Mouse (Mus musculus) hindbrain, embryonic 15.5 days (tissue): Measurements from ENCODE around the gene Myo1g. TPM values are rescaled to one million over a fixed set of nuclear protein-coding genes. Genes with fewer than 3 reads are reported as not detected.

ENCODE experiments used
- ATAC-seq: fragments of 200-750 bp; cut with Nextera tagmentation; 2 replicates; pipeline ENCODE4 v1.8.0; 2017; ENCODE audit warnings: low read depth, moderate number of reproducible peaks, moderate TSS enrichment; ENCODE audit not compliant: low FRiP score
- H3K27ac ChIP-seq: fragments of 300-500 bp; sonication (generic); replicated peaks from 2 replicates; pipeline ENCODE4 v1.5.1; 2015; ENCODE audit warnings: mild to moderate bottlenecking, inconsistent platforms
- H3K27me3 ChIP-seq: fragments of 300-500 bp; sonication (generic); 2 replicates; pipeline ENCODE4 v1.6.1; 2015; ENCODE audit warnings: control low read depth, inconsistent platforms
- H3K36me3 ChIP-seq: fragments of 300-500 bp; sonication (generic); 2 replicates; pipeline ENCODE4 v1.6.1; 2015; ENCODE audit warnings: control low read depth, inconsistent platforms
- H3K4me1 ChIP-seq: fragments of 300-500 bp; sonication (generic); replicated peaks from 2 replicates; pipeline ENCODE4 v1.6.1; 2015; ENCODE audit warnings: control low read depth, inconsistent platforms
- H3K4me2 ChIP-seq: fragments of 300-500 bp; sonication (generic); 2 replicates; pipeline ENCODE4 v1.6.1; 2015; ENCODE audit warnings: moderate library complexity, mild to moderate bottlenecking, inconsistent platforms
- H3K4me3 ChIP-seq: fragments of 300-500 bp; sonication (generic); 2 replicates; pipeline ENCODE4 v1.5.1; 2015; ENCODE audit warnings: mild to moderate bottlenecking, inconsistent platforms
- H3K9ac ChIP-seq: fragments of 300-500 bp; sonication (generic); 2 replicates; pipeline ENCODE4 v1.6.1; 2015; ENCODE audit warnings: inconsistent platforms
- H3K9me3 ChIP-seq: fragments of 300-500 bp; sonication (generic); 2 replicates; pipeline ENCODE4 v1.6.1; 2016; ENCODE audit warnings: control low read depth, inconsistent platforms
- WGBS: fragments of 180-500 bp; shearing (Covaris S2); methylation state at CpG from one replicate; pipeline ENCODE4 v1.1.7; 2015; 5-methylcytosine and 5-hydroxymethylcytosine counted together
- polyA plus RNA-seq: library from polyadenylated mRNA; unstranded; fragments of >200 nt; fragmentation: Nextera tagmentation; extraction: Ambion mirVana; gene quantifications from 2 replicates; pipeline ENCODE4 v1.2.1, GENCODE M21; 2015

Gene Myo1g
- polyA plus RNA-seq, 1 experiment from 2014 or later = 0.39 TPM

DNA sequence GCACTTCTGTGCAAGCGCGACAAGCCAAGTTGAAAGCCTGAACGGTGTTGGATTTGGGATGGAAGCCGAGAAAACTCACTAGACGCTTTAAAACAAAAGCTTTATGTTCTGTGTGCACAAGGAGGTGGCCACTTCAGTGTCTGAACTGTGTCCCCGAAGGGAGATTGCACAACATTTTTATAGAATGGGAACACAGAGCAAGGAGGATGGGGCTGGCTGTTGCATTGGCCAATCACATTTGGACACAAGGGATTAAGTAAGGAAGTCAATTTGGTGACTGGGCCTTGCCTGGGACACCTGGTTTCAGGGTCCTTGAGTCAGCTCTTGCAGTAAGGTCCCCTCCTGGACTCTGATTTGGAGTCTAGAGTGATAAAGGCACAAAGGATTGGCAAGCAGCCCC lies 16.1 kb downstream of the Myo1g start:
- Histone ChIP-seq H3K9ac (no peak overlapping the region), H3K27me3 (no peaks in the 10 kb centered on the region), H3K4me3 (no peak overlapping the region), H3K4me2 (no peak overlapping the region), H3K27ac (no peak overlapping the region), H3K36me3 (no peaks in the 10 kb centered on the region), H3K9me3 (no peaks in the 10 kb centered on the region), H3K4me1 (no peaks in the 10 kb centered on the region)
- 85% methylated on average over 6 of the region's 6 CpGs for WGBS
- no peak for ATAC-seq

DNA sequence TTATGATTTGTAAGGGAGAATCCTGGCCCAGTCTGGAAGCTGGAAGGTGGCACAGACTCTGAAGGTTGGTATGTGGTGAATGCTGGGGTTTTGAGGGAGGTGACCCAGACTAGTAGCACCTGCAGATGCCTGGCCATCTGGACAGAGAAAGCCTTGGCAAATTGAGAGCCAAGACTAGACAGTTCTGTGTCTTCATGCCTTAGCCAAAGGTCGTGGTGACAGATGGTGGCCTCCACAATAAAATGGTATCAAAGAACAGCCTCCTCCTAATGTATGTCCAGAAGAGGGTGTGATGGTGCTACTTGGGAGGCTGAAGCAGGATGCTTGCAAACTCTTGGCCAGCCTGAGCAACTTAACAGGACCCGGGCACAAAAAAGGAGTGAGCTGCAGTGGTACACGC lies 16.5 kb downstream of the Myo1g start:
- Histone ChIP-seq H3K9me3 (no peaks in the 10 kb centered on the region), H3K36me3 (no peaks in the 10 kb centered on the region), H3K27me3 (no peaks in the 10 kb centered on the region), H3K27ac (no peak overlapping the region), H3K4me2 (no peak overlapping the region), H3K4me3 (no peak overlapping the region), H3K9ac (no peak overlapping the region), H3K4me1 (no peaks in the 10 kb centered on the region)
- WGBS = 76% methylated on average over 3 of the region's 3 CpGs
- no peak for ATAC-seq

DNA sequence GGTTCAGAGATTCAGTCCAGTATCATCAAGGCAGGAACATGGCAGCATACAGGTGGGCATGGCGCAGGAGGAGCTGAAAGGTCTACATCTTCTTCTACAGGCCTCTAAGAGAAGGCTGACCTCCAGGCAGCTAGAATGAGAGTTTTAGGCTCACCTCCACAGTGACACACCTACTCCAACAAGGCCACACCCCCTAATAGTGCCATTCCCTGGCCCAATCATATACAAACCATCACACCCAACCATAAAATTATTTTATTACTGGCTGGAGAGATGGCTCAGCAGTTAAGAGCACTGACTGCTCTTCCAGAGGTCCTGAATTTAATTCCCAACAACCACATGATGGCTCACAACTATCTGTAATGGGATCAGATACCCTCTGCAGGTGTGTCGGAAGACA lies 18.3 kb downstream of the Myo1g start:
- H3K4me1 ChIP-seq = no peaks in the 10 kb centered on the region
- no peak overlapping the region for H3K9ac ChIP-seq
- ATAC-seq = no peak
- H3K27me3 ChIP-seq = no peaks in the 10 kb centered on the region
- no peaks in the 10 kb centered on the region for H3K9me3 ChIP-seq
- H3K27ac ChIP-seq = no peak overlapping the region
- no peak overlapping the region for H3K4me2 ChIP-seq
- 98% methylated on average over 2 of the region's 2 CpGs for WGBS
- H3K4me3 ChIP-seq = no peak overlapping the region
- H3K36me3 ChIP-seq = no peaks in the 10 kb centered on the region

DNA sequence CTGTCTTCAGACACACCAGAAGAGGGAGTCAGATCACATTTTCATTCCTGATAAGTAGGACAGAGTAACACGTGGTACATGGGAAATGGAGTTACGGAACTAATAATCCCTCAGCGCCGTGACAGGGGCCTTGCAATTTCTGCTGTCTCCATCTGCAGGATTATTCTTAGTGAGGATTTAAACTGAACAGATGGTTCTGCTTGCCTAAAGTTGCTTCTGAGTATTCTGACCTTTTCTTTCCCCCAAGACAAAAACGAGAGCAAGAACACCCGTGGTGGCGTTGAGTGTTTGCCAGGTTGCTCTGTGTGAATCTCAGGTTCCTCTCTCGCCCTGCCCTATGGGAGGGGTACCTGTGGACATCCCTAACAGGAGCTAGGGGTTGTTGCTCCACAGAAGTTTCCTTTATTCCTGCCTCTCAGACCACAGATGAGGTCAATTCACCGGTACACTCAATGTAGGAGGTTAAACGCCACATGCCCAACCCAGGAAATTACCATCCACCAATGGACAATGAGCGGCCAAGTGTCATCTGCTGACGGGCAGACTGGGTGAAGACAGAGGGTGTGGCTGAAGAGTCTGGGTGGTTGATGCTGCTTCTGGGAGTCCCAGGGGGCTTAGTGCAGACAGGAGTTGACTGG lies 23.3 kb downstream of the Myo1g start:
- Histone ChIP-seq H3K9me3 (no peaks in the 10 kb centered on the region), H3K36me3 (no peaks in the 10 kb centered on the region), H3K27me3 (no peaks in the 10 kb centered on the region), H3K4me1 (no peaks in the 10 kb centered on the region), H3K27ac (no peak overlapping the region), H3K9ac (no peak overlapping the region), H3K4me3 (no peak overlapping the region), H3K4me2 (no peak overlapping the region)
- 77% methylated on average over 12 of the region's 12 CpGs for WGBS
- no peak for ATAC-seq

DNA sequence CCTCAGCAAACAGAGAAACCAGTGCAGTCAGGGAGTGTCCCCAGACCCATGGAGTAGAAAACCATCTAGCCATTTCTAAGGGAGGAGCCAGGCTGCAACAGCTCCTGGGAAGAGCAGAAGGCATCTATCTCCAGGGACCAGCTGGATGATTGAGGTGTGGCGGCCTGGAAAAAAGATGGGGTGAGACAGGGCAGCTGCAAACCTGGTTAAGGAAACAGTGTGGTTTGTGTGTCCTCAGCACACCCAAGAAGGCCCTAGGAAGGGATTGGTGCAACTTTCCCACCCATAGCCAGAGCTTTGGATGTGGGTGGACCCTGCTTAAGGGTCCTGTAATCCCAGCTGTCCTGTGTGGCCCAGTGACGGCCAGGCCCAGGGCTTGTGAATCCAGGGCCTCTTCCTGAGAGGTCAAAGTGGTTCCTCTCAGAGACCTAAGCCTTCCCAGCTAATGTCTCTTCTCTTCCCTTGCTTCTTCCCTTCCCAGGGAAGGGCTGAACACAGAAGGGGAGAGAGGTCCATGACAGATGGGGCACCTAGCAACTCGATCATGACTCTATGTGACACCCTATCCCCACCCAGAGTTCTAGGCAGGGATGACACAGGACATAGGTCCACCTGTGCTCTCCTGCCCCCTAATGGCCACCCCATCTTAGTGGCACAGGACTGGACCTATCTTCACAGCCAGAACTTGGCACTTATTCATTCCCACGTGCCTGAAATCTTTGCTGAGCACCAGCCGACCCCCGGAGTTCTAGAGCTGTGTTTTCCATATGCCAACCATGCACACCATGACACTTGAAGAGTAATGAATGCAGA lies 30.9 kb downstream of the Myo1g start:
- WGBS = 46% methylated on average over 6 of the region's 6 CpGs
- no peaks in the 10 kb centered on the region for H3K9me3 ChIP-seq
- ATAC-seq = 0 out of 2 replicates have a peak, but pooled peaks have one; percentile 23

DNA sequence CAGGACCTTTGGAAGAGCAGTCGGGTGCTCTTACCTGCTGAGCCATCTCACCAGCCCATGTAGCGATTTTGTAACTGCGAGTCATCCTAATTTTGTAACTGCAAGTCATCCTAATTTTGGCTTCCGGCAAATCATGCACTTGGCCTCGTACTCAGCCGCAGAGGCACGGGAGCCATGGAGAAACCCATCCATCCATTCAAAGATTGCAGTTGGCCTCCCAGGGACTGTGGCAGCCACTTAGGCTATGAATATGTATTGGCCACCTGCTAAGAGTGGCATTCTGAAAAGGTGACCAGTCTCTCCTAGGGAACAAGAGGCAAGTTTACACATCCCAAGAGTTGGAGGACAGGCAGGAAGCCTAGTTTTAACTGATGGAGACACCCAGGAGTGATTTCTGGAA lies 31.5 kb downstream of the Myo1g start:
- Histone ChIP-seq H3K9me3 (no peaks in the 10 kb centered on the region), H3K4me3 (no peak overlapping the region), H3K9ac (no peak overlapping the region), H3K27me3 (no peaks in the 10 kb centered on the region), H3K4me2 (no peak overlapping the region), H3K36me3 (no peaks in the 10 kb centered on the region), H3K27ac (no peak overlapping the region), H3K4me1 (no peaks in the 10 kb centered on the region)
- 0 out of 2 replicates have a peak, but pooled peaks have one; percentile 48 for ATAC-seq
- WGBS = 54% methylated on average over 7 of the region's 7 CpGs

More for the DNA sequence above, 30.9 kb downstream of the Myo1g start:
- no peak overlapping the region for H3K27ac ChIP-seq
- H3K4me3 ChIP-seq = no peak overlapping the region
- no peak overlapping the region for H3K4me2 ChIP-seq
- H3K27me3 ChIP-seq = no peaks in the 10 kb centered on the region
- H3K4me1 ChIP-seq = no peaks in the 10 kb centered on the region
- H3K36me3 ChIP-seq = no peaks in the 10 kb centered on the region
- H3K9ac ChIP-seq = no peak overlapping the region

DNA sequence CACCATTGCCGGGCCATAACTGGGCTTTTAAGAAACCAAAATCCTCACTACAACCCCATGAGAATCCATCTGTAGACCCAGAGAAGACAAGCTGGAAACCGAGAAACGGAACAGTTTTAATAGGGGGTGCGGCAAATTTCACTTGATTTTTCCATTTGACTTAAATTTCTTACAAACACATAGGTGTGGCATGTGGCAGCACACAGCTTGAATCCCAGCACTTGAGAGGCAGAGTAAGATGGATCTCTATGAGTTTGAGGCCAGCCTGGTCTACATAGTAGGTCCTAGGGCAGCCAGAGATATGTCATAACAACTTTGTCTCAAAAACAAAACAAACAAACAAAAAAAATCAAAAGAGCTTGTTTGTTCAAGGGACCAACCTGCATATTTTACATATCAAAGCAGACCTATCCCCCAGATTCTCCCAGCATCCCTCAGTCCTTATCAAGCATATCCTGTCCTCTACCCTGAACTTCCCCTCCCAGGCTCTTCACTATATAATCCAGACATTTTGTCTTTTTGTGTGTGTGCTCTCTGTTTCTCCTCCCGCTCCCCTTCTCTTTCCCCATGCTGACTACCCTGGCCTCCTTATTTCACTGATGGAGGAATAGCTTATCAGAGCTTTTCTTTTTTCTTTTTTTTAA lies 32.6 kb downstream of the Myo1g start:
- Histone ChIP-seq H3K9ac (no peak overlapping the region), H3K4me1 (no peaks in the 10 kb centered on the region), H3K27me3 (no peaks in the 10 kb centered on the region), H3K4me2 (no peak overlapping the region), H3K4me3 (no peak overlapping the region), H3K36me3 (no peaks in the 10 kb centered on the region), H3K27ac (no peak overlapping the region), H3K9me3 (no peaks in the 10 kb centered on the region)
- 98% methylated on average over 5 of the region's 5 CpGs for WGBS
- ATAC-seq = no peak

DNA sequence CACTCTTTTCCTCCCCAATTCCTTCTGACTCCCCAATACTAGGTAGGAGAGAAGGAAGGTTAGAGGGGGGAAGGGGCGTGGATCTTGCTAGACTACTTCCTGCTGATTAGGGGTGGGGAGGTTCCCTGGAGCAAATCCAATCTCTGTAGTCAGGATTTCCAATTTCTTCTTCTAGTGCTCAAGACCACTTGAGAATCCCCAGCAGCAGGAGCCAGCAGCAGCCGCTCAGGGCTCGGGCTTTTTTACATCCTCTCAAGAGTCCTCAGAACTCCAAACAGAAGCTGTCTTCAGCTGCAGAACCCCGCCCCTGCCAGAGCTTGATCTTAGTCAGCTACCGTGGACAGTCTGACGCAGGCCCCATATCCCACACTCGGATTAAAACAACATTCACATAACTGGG lies 33.3 kb downstream of the Myo1g start:
- Histone ChIP-seq H3K36me3 (no peaks in the 10 kb centered on the region), H3K27ac (no peak overlapping the region), H3K9me3 (no peaks in the 10 kb centered on the region), H3K4me1 (no peaks in the 10 kb centered on the region), H3K27me3 (no peaks in the 10 kb centered on the region), H3K9ac (no peak overlapping the region), H3K4me3 (no peak overlapping the region), H3K4me2 (no peak overlapping the region)
- ATAC-seq = no peak
- WGBS = 59% methylated on average over 7 of the region's 7 CpGs

DNA sequence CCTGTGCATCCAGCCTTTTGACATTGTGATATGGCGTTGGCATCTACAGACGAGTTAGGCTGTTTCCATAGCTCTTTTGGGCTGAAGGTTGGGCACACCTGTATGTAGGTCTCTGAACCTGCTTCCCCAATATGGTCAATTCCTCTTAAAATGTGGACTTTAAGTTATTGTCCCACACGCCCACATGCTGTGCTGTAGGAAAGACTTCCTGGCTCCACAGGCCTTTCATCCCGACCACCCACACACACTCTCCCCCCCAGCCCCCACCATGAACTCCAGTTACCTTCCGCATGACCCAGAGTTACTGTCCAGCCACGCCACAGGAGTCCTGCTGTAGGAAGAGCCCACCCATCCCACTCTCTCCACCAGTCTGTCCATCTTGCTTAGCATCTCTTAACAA lies 33.8 kb downstream of the Myo1g start:
- no peaks in the 10 kb centered on the region for H3K9me3 ChIP-seq
- H3K36me3 ChIP-seq = no peaks in the 10 kb centered on the region
- H3K9ac ChIP-seq = no peak overlapping the region
- no peak overlapping the region for H3K4me2 ChIP-seq
- no peaks in the 10 kb centered on the region for H3K27me3 ChIP-seq
- H3K4me1 ChIP-seq = no peaks in the 10 kb centered on the region
- no peak overlapping the region for H3K4me3 ChIP-seq
- WGBS = 72% methylated on average over 6 of the region's 6 CpGs
- no peak for ATAC-seq
- no peak overlapping the region for H3K27ac ChIP-seq

DNA sequence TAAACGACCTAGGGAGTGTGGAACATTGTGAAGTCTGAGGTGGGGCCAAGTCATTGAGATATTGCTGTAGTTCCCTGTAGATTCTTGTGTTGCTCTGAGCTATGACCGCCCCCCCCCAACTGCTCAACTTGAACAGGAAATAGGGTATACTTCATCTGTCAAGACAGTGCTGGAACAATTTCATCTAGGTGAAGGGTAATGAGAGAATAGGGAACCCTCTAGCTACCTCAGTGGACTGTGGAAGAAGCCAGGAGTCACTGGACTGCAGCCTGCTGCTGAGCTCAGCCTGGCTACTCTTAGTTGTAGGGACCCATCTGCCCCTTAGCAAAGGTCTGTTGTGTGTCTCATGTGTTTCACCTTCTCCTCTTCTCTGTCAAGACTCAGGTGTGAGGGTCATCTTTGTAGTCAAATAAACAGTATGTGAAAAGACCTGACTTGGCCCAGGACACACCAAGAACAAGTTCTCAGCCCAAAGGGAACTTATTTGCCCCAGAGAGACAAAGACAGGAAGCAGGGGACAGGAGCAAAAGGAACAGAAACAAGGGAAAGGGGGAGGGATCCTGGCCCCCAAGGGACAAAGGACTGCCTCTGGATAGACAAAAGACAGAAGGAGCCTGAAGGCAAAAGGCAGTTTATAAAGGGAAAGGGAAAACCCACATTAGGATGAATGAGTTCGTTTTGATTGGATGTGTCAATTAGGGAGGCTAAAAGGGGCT lies 36.4 kb downstream of the Myo1g start:
- Histone ChIP-seq H3K36me3 (no peaks in the 10 kb centered on the region), H3K27ac (no peak overlapping the region), H3K4me3 (no peak overlapping the region), H3K9me3 (no peaks in the 10 kb centered on the region), H3K9ac (no peak overlapping the region), H3K4me1 (no peaks in the 10 kb centered on the region), H3K27me3 (no peaks in the 10 kb centered on the region), H3K4me2 (no peak overlapping the region)
- 58% methylated on average over 3 of the region's 3 CpGs for WGBS
- ATAC-seq = no peak

DNA sequence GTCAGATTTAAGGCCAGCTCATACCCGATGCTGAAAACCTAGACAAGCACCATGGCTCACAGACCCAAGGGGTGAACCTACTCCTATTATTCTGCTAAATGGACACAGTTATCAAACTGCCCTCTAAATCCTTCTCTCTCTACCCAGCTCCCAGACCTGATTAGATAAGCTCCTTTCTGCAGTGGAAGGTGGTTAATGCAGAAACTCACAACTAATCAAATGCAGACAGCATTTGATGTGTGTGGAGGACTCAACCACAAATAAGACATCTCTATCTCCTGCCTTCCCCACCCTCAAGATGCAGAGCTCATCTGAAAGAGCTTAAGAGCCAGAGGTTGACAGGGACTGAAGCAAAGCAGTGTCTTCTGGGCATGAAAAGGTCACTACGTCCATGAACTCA lies 37.7 kb downstream of the Myo1g start:
- no peak for ATAC-seq

DNA sequence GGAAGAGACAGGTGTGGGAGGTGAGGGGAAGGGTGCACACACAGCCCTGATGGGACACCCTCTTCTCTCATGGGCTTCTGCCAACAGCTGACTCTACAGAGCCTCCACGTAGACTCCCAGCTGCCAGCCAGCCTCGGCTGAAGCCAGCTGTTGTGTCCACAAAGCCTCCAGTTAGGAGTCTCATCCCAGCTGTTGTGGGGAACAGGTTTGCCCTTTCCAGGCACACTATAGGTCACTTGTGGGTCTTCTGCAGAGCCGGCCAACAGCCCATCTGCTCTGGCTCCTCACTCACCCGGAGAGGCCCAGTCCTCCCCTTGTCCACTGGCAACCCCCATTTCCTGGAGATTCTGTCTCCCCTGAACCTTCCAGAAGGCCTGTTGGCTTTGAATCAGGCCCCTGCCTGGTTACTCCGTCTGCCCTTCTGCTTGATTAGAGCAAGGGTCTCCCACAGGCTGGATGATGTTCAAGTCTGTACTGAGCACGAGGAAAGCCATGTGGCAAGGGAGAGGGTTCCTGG lies 39.0 kb downstream of the Myo1g start:
- Histone ChIP-seq H3K4me1 (no peaks in the 10 kb centered on the region), H3K4me3 (no peak overlapping the region), H3K27me3 (no peaks in the 10 kb centered on the region), H3K4me2 (no peak overlapping the region), H3K27ac (no peak overlapping the region), H3K36me3 (no peaks in the 10 kb centered on the region), H3K9ac (no peak overlapping the region), H3K9me3 (no peaks in the 10 kb centered on the region)
- ATAC-seq = peak; percentile 52
- WGBS = 64% methylated on average over 6 of the region's 6 CpGs

More for the DNA sequence above, 37.7 kb downstream of the Myo1g start:
- Histone ChIP-seq H3K4me3 (no peak overlapping the region), H3K9ac (no peak overlapping the region), H3K36me3 (no peaks in the 10 kb centered on the region), H3K9me3 (no peaks in the 10 kb centered on the region), H3K4me1 (no peaks in the 10 kb centered on the region), H3K27me3 (no peaks in the 10 kb centered on the region), H3K27ac (no peak overlapping the region), H3K4me2 (no peak overlapping the region)
- WGBS = 89% methylated on average over 2 of the region's 2 CpGs
